Mouse (Mus musculus): Measurements from ENCODE around the gene Ppil1.

Ppil1 gene

DNA sequence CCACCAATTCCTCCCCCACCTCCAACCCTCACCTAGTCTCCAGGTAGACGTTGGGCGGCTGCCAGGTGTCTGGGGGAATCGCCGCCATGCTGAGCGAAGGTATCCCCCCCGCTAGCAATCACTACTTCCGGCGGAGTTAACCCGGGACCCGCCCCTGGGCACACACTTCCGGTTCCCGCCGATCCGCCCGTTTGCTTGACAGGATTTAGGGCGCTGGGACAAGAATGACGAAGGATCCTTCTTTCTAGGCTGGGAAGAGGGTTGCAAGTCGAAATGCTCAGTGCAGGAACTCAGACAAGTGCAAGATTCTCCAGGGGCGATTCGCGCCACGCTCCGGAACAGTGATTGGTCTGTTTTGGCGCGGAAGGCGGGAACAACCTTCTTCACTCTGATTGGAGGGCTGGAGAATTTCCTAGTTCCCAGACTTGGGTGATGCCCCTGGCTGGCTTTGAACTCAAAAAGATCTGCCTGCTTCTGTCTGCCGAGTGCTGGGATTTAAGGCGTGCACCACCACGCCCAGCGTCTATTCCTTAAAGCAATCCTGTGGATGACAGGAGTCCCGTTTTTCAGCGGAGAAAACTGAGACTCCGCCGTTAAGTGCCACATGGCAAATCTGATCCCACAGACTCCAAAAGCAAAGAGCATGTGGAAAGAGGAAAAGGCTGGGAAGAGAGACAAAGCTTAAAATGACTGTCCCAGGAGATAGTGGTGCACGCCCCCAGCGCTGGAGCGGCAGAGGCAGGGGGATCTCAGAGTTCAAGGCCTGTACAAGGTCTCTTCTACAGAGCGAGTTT, at the start of gene Ppil1:
Gene Ppil1 (minus strand): TSS at position 347 of the 794 bp plus-strand sequence.
- DNase-seq (ENCODE audit: low read depth) = peak; percentile 87

DNA sequence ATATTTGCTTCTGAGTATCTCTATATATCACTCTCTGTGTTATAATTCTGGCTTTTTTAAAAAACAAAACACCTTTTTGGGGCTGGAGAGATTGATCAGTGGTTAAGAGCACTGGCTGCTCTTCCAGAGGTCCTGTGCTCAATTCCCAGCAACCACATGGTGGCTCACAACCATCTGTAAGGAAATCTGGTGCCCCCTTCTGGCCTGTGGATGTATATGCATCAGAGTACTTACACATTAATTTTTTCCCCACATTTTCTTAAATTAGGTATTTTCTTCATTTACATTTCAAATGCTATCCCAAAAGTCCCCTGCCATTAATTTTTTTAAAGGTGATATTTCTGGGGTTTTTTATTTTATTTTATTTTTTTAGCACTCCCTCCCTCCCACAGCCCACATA, 49.3 kb upstream of the Ppil1 start:
- DNase-seq (ENCODE audit: low read depth) = peak; percentile 48

DNA sequence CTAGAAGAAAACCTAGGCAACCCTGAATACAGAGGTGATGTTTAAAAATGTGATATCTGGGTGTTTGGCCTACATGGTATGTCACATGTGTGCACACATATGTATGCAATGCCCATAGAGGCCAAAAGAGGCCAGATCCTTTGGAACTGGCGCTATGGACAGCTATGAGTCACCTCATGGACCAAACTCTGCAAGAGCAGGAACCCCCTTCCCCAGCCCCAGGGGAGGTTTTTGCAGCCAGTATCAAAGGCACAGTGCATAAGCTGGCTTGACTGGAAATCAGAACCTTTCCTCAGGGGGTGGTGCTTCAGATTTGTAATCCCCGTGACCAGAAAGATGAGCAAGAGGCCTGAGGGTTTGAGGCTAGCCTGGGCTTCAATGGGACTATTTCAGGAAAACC, 48.1 kb upstream of the Ppil1 start:
- no peak for DNase-seq (ENCODE audit: low read depth)

DNA sequence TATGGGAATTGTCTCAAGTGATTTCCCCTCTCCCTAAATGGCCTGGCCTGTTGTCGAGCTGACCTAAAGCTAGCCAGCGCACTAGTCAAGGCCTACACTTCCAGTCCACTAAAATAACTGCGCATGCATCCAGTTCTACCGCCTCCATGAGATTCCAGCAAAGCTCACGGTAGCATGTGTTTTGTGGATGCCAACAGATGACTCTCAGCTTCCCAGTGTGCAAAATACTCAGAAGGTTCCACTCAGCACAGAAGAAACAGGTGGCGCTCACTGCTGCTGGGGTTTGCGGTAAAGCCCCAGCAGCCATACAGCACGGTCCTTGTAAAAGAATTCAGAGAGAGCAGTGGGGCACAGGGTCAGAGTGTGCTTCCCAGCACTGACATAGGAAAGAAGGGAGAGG, 47.6 kb upstream of the Ppil1 start:
- no peak for DNase-seq (ENCODE audit: low read depth)

DNA sequence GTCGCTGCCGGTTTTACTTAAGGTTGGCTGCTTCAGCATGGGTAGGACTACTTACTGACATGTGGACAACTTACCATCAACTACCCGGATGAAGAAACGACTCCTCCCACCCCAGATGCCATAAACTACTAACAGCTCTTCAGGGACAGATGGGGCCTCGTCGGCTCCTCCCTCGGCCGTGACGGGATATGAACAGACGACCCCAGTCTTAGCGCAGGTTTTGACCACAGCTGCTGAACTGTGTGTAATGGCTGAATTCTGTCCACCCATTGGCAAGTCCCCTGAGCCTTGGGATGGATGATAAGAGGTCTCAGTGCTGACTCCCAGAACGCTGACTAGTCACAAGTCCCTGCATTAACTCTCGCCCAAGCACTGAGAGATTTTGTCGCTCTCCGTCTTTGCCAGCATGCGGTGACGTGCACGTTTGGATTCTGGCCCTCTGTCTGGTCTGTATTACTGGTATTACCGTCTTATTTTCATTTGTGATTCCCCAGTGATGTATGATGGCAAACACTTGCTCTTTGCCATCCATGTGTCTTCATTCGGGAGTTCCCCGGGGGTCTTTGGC, 46.2 kb upstream of the Ppil1 start:
- DNase-seq (ENCODE audit: low read depth) = no peak

GRCm38 (mm10) chr17:29305871-29306270, 41.9 kb upstream of the Ppil1 start:
- no peak for DNase-seq (ENCODE audit: low read depth)

DNA sequence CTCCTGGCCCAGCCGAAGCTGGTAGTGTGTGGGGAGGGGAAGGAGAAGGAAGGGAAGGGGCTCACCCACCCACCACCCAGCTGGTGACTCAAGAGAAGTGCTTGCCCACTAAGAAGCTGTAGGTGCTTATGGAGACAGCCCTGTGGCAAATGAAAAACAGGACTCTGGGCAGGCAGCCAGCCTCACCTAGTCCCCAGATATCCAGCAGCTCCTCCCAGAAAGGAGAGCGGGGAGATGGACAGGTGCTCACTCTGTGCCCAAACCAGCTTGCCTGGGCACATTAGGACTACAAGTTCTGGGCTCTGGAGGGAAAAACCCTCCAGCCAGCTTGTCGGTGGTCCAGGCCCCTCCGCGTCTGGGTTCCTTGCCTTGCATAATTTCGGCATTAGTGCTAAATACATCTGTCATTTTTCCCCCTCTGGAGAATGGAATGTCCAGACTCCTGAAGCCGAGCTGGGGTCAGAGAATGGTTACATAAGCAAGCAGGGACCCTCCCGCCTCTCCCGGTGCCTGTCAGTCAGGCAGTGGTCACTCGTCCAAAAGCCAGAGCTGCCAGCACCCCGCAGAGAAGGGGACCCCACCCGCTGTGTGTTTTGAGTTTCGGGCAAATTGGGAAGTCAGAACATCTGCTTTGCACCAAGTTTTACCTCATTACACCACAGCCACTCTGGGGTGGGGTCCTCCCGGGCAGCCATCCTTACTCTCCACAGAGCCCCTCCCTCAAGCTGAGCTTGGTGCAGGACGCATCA, 41.2 kb upstream of the Ppil1 start:
- DNase-seq (ENCODE audit: low read depth) = no peak

DNA sequence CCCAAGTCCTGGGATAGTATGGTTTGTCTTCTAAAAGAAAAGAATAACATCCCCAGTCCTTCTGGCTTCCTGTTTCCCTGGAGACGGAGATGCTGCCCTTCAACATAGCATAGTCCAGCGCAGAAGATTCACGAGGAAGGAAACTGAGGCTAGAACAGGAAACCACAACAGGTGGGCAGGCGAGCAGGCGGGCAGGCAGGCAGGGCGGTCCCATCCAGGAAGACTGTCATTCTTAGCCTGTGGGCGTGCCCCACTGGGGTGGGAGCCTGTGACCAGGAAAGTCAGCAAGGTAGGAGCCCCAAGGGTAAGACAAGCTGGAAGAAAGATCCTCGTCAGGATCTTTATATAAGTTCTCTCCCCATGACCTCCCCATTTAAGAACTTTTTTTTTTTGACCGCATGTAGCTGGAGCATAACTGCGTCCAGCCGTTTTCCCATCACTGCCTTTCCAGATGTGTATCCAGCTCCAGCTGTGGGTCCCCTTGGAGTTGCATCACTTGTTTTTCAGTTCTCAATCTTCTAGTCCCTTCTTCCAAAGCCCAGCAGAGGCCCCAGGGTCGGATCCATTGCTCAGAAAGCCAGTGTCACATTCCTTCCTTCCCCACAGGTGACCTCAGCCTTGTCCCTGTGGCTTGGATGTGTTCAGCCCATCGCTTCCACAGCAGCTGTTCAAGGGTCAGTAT, 40.5 kb upstream of the Ppil1 start:
- peak; percentile 36 for DNase-seq (ENCODE audit: low read depth)

GRCm38 (mm10) chr17:29303856-29304255, 39.9 kb upstream of the Ppil1 start:
- DNase-seq (ENCODE audit: low read depth) = no peak

DNA sequence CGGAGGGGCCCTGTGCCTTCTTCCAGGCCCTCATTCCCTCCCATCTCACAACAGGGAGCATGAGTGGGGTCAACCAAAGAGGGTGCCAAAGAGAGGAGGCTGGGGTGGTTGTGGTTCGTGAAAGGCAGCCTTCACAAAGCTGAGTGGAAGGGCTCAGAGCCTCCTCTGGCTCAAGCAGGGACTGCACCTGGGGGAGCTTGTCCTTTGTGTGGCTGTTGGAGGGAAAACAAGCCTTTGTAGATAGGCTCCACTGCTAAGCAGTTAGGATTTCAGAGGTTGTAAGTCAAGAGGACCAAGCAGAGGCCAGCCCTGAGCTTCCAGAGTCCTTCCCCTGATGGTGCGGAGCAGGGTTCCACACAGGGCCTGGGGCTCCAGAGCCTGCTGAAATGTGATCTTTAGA, 39.1 kb upstream of the Ppil1 start:
- DNase-seq (ENCODE audit: low read depth) = peak; percentile 46

DNA sequence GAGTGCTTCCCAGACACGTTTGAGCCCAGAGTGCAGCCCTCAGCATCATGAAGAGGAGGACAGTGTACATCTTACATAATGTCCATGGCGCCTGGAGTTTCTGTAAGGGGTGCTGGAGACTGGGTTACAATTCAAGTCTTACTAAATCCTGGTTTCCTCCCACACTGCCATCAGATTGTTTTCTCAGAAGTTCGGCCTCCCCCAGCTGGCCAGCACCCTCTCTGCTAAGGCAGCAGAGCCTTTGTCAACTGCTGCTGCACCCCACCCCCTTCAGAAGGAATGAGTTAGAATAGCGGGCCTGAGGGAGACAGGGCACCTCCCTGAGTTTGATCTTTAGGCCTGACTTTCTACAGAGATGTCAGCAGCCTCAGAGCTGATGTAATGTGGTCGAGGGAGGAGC, 38.2 kb upstream of the Ppil1 start:
- no peak for DNase-seq (ENCODE audit: low read depth)

DNA sequence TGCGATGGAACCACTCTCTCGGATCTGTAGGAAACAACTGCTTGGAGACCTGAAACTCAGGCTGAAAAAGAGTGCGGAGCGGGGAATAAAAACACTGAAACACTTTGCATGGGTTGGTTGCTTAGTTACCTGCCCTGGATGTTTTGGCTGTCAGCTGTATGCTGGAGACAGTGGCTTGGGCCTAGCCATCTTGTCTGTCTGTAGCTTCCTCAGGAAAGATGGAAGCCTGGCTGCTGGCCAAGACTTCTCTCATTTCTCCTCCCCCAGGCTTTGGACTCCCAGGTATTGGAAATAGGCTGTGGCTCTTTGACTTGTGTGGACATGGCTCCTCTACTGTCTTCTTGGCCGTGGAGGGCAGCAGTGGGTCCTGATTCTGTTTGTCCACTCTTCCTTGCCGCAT, 37.4 kb upstream of the Ppil1 start:
- no peak for DNase-seq (ENCODE audit: low read depth)

- no peak for DNase-seq (ENCODE audit: low read depth)
These were observed 36.9 kb upstream of the Ppil1 start for GRCm38 (mm10) chr17:29300926-29301325.

GRCm38 (mm10) chr17:29299282-29299681, 35.3 kb upstream of the Ppil1 start:
- DNase-seq (ENCODE audit: low read depth) = no peak

DNA sequence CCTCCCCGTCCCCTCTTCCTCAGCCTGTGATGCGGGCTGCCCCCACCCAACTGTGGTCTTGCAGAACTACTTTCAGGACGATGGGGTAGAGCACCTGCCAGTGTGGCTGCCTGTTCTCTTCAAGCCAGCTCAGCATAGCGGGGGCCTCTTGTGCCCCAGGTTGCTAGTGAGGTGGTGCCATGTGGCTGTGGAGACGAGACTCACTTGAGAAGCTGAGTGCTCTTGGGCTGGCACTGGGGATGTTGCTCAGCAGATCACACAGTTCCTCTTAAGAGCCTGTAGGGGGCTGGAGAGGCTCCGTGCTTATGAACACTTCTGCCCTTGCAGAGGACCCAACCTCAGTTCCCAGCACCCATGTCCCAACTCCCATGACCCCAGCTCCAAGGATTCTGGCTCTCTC, 33.8 kb upstream of the Ppil1 start:
- DNase-seq (ENCODE audit: low read depth) = peak; percentile 15

DNA sequence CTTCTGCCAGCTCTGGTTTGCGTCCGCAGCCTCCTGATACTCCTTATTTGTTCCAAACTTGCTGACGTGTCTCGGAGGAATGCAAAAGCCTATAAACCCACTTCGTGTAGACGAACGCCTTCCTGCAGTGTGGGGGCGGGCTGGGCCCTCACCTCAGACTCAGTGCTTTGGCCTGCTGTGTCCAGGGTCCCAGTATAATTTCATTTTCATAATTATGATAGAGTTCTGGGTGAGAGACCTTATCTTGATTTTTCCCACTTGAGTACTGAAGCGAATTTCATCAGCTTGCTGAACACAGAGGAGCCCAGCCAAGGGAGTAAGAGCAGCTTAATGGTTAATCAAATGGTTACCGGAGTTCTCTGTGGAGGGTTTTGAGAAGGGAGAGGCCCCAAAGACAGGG, 33.3 kb upstream of the Ppil1 start:
- DNase-seq (ENCODE audit: low read depth) = no peak

- DNase-seq (ENCODE audit: low read depth) = no peak
These were observed 31.8 kb upstream of the Ppil1 start for GRCm38 (mm10) chr17:29295835-29296234.

DNA sequence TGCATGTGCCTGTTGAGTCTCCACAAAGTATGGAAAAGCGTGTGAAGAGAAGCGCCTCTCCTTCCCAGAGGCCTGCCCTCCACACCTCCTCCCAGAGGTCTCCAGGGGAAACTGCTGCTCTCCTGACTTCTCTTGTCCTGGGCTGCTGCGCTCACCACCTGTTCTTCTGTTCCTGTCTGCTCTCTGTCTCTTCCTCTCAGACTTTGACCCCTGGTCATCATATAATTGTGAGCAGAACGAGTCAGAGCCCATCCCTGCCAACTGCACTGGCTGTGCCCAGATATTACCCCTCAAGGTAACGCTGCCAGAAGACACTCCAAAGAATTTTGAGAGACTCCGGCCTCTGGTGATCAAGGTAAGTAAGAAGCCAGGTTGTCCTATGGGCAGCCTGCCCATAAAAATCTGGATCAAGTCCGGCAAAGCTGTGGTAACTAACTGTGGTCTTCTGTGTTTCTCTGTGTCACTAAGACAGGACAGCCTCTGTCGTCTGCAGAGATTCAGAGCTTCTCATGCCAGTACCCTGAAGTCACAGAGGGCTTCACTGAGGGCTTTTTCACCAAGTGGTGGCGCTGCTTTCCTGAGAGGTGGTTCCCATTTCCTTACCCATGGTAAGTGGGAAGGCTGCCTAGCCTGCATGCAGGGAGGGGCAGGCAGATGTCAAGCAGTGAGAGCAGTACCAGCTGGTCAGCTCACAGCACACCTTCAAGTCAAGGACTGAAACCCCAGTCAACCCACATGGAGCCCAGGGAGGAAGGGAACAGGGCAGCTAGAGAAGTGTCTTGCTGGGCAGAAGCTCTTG, 30.0 kb upstream of the Ppil1 start:
- no peak for DNase-seq (ENCODE audit: low read depth)

GRCm38 (mm10) chr17:29292996-29293395, 29.0 kb upstream of the Ppil1 start:
- no peak for DNase-seq (ENCODE audit: low read depth)

DNA sequence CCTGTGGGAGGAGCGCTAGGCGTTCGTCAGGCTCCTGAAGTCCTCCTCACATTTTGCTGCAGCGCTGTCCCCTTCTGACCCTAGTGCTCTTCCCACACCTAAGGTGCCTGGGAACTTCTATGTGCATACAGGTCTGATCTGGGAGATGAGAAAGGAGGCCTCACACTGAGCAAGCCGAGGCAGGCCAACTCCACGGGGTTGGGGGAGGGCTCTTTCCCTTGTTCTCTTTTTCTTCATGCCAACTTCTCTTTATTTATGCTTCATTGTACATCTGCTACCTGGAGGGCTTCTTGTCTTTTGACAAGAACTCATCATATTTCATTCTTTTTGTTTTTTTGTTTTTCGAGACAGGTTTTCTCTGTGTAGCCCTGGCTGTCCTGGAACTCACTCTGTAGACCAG, 27.8 kb upstream of the Ppil1 start:
- no peak for DNase-seq (ENCODE audit: low read depth)

DNA sequence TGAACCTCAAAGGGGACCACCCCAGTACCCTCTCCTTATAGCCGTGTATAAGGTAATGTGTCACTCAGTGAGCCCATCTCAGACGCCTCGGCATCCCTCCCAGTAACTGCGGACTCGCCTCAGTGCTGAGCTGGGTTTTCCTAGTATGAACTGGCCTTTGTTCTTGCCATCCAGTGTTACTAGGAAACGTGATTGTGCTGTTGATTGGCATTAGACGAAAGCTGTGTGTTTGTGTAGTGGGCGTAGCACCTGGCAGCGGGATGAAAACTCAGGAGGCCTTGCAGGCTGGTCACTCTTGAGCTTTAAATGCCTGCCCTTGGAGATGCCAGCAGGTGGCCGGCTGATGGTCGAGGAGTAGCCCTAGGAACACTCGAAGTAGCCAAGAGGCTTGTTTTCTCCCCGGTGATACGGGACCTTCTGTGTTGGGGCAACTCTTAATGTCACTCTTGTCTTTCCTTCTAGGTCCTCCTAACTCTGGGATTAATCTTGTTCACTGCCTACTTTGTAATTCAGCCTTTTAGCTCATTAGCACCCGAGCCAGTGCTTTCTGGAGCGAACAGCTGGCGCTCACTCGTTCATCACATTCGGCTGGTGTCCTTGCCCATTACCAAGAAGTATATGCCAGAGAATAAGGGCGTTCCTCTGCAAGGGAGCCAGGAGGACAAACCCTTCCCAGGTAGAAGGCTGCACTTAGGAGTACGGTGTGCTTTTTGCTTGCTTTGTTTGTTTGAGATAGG, 18.4 kb upstream of the Ppil1 start:
- no peak for DNase-seq (ENCODE audit: low read depth)
